Mouse (Mus musculus) embryonic facial prominence, embryonic 15.5 days (tissue): ENCODE results near the gene Tmem138. TPM values are rescaled to one million over a fixed set of nuclear protein-coding genes. Genes with fewer than 3 reads are reported as not detected.
A peak's percentile ranks its signal among the peaks of the same experiment; 100 is the strongest.

ENCODE experiments used
- ATAC-seq: fragments of 200-750 bp; cut with Nextera tagmentation; 2 replicates; pipeline ENCODE4 v1.8.0; 2017; ENCODE audit warnings: low read depth, moderate TSS enrichment; ENCODE audit not compliant: insufficient number of reproducible peaks, low FRiP score, low TSS enrichment
- H3K27ac ChIP-seq: fragments of 300-500 bp; sonication (generic); replicated peaks from 2 replicates; pipeline ENCODE4 v1.5.1; 2015; ENCODE audit warnings: mild to moderate bottlenecking, inconsistent platforms
- H3K27me3 ChIP-seq: fragments of 300-500 bp; sonication (generic); 2 replicates; pipeline ENCODE4 v1.6.1; 2015; ENCODE audit warnings: inconsistent platforms
- H3K36me3 ChIP-seq: fragments of 300-500 bp; sonication (generic); 2 replicates; pipeline ENCODE4 v1.6.1; 2015; ENCODE audit warnings: mild to moderate bottlenecking, inconsistent platforms
- H3K4me1 ChIP-seq: fragments of 300-500 bp; sonication (generic); 2 replicates; pipeline ENCODE4 v1.6.1; 2015; ENCODE audit warnings: inconsistent platforms
- H3K4me2 ChIP-seq: fragments of 300-500 bp; sonication (generic); replicated peaks from 2 replicates; pipeline ENCODE4 v1.6.1; 2015; ENCODE audit warnings: mild to moderate bottlenecking, inconsistent platforms
- H3K4me3 ChIP-seq: fragments of 300-500 bp; sonication (generic); replicated peaks from 2 replicates; pipeline ENCODE4 v1.5.1; 2015; ENCODE audit warnings: mild to moderate bottlenecking, inconsistent platforms
- H3K9ac ChIP-seq: fragments of 300-500 bp; sonication (generic); 2 replicates; pipeline ENCODE4 v1.6.1; 2015; ENCODE audit warnings: inconsistent platforms
- H3K9me3 ChIP-seq: fragments of 300-500 bp; sonication (generic); replicated peaks from 2 replicates; pipeline ENCODE4 v1.6.1; 2016; ENCODE audit warnings: inconsistent platforms
- WGBS: fragments of 180-500 bp; shearing (Covaris S2); methylation state at CpG from one replicate; pipeline ENCODE4 v1.1.7; 2015; 5-methylcytosine and 5-hydroxymethylcytosine counted together
- polyA plus RNA-seq: library from polyadenylated mRNA; unstranded; fragments of >200 nt; fragmentation: Nextera tagmentation; extraction: Ambion mirVana; gene quantifications from 2 replicates; pipeline ENCODE4 v1.2.1, GENCODE M21; 2015

The Tmem138 gene
- polyA plus RNA-seq, 1 experiment from 2014 or later: 46.2 TPM

DNA sequence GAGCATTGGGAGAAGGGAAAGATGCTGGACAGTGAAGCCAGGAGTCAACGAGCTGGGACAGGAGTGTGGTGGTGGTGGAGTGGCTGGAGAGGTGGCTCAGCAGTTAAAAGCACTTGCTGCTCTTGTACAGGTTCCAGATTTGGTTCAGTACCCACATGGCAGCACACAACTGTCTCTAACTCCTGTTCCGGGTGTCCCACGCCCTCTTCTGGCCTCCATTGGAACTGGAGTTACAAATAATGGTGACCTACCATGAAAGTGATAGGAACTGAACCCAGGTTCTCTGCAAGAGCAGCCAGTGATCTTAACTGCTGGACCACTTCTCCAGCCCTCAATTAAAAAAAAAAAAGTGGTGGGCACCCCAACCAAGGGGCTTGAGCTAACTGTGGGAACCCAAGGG is 21.0 kb upstream of the Tmem138 start:
- H3K4me1 ChIP-seq: peaks cover 11% of the 10 kb centered on the region
- peaks cover 36% of the 10 kb centered on the region for H3K36me3 ChIP-seq
- no peak overlapping the region for H3K27ac ChIP-seq
- 27% methylated on average over 3 of the region's 3 CpGs for WGBS
- no peak overlapping the region for H3K4me2 ChIP-seq
- no peaks in the 10 kb centered on the region for H3K27me3 ChIP-seq
- no peak overlapping the region for H3K9ac ChIP-seq
- ATAC-seq: no peak
- H3K9me3 ChIP-seq: no peaks in the 10 kb centered on the region
- H3K4me3 ChIP-seq: no peak overlapping the region

DNA sequence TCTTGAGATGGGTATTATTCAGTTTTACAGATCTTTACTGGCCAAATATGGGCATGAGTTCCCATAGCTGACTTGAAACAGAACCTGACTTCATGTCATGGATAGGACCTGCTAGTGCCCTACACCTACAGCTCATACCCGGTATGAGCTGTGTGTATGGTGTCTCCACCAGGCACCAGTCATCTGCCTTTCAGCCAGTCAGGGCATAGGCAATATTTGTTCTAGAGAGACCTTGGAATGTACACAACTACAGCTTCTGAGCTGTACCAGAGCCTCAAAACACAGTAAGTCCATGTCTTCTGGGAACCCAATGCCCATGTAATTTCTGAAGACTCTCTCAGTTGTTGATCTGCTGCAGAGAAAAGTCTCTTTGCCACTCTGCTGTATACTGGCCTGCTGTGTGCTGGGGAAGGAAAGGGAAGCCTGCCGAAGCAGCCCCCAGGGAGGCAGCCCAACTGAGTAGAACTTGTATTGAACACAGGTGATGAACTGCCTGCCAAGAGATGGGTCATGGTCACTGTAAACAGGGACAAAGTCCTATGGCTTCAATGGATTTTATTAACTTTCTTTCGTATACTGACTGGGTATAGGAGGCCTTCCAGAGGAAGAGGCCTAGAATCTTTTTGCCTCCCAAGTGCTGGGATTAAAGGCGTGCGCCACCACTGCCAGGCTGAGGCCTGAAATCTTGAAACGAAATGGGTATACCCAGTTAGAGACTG is 14.7 kb upstream of the Tmem138 start:
- Histone ChIP-seq H3K9ac (no peak overlapping the region), H3K9me3 (no peaks in the 10 kb centered on the region), H3K27ac (no peak overlapping the region), H3K4me3 (no peak overlapping the region), H3K4me2 (no peak overlapping the region), H3K27me3 (no peaks in the 10 kb centered on the region), H3K36me3 (peaks cover 32% of the 10 kb centered on the region; the same call in 1 of the 2 replicates), H3K4me1 (peaks cover 20% of the 10 kb centered on the region)
- 91% methylated on average over 6 of the region's 6 CpGs for WGBS
- ATAC-seq: no peak

- Histone ChIP-seq H3K9me3 (no peaks in the 10 kb centered on the region), H3K4me2 (no peak overlapping the region), H3K4me3 (no peak overlapping the region), H3K27ac (no peak overlapping the region), H3K27me3 (no peaks in the 10 kb centered on the region), H3K4me1 (peaks cover 20% of the 10 kb centered on the region), H3K9ac (no peak overlapping the region), H3K36me3 (peaks cover 32% of the 10 kb centered on the region; the same call in 1 of the 2 replicates)
- 49% methylated on average over 3 of the region's 3 CpGs for WGBS
- ATAC-seq: peak; percentile 25; the same call in 1 of the 2 replicates
Observed at GRCm38 (mm10) chr19:10590301-10590700, 13.1 kb upstream of the Tmem138 start.

GRCm38 (mm10) chr19:10589127-10589857 is 12.1 kb upstream of the Tmem138 start:
- Histone ChIP-seq H3K4me2 (no peak overlapping the region), H3K4me3 (no peak overlapping the region), H3K36me3 (peaks cover 27% of the 10 kb centered on the region; the same call in 1 of the 2 replicates), H3K27ac (peak overlapping the region; percentile 76), H3K4me1 (peaks cover 20% of the 10 kb centered on the region), H3K9me3 (no peaks in the 10 kb centered on the region), H3K9ac (no peak overlapping the region), H3K27me3 (no peaks in the 10 kb centered on the region)
- WGBS: 28% methylated on average over 5 of the region's 5 CpGs
- ATAC-seq: peak; percentile 78

- no peak overlapping the region for H3K27ac ChIP-seq
- no peak for ATAC-seq
- WGBS: 84% methylated on average over 8 of the region's 8 CpGs
- H3K36me3 ChIP-seq: peaks cover 16% of the 10 kb centered on the region; the same call in 1 of the 2 replicates
- no peak overlapping the region for H3K4me2 ChIP-seq
- H3K9ac ChIP-seq: no peak overlapping the region
- no peak overlapping the region for H3K4me3 ChIP-seq
- H3K27me3 ChIP-seq: no peaks in the 10 kb centered on the region
- H3K4me1 ChIP-seq: peaks cover 20% of the 10 kb centered on the region
- H3K9me3 ChIP-seq: no peaks in the 10 kb centered on the region
Observed at GRCm38 (mm10) chr19:10587231-10587630, 10.1 kb upstream of the Tmem138 start.

DNA sequence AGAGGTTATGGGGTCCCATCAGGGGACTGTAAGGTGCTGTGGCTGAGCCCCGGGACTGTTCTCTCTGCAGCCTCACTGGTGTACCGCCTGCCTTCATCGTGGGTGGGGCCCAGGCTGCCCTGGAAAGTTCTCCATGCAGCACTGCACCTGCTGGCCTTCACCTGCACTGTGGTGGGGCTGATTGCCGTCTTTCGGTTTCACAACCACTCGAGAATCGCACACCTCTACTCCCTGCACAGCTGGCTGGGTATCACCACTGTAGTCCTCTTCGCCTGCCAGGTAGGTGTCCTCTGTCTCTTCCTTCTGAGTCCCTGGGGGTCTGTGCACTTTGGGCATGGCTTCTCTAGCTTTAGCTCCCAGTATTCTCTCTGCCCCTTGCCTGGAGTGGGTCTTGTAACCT is 8.0 kb upstream of the Tmem138 start:
- 88% methylated on average over 8 of the region's 8 CpGs for WGBS
- Histone ChIP-seq H3K4me2 (no peak overlapping the region), H3K4me3 (no peak overlapping the region), H3K9ac (no peak overlapping the region), H3K4me1 (peaks cover 18% of the 10 kb centered on the region), H3K27me3 (no peaks in the 10 kb centered on the region), H3K27ac (no peak overlapping the region), H3K36me3 (0 out of 2 replicates have a peak, but pooled peaks cover 4% of the 10 kb centered on the region), H3K9me3 (no peaks in the 10 kb centered on the region)
- ATAC-seq: no peak

DNA sequence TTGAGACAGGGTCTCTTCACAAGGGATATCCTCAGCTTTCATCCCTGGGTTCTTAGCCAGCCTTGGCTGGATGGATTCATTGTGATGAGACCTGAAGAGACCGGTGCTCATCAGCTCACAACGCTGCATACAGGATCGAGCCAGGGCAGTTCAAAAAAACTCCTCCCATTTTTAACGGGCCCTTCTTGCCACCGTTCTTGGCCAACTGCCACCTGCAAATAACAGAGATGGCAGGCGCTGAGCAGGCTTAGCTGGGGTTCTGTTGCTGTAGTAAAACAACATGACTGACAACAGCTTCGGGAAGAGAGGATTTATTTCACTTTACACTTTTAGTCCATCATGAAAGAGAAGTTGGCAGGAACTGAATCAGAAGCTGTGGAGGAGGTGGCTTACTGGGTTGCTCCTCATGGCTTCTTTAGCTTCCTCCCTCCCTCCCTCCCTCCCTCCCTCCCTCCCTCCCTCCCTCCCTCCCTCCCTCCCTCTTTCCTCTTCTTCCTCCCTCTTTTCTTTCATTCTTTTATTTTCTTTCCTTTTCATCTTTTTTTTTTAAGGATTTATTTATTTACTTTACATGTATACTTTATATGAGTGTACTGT is 6.5 kb upstream of the Tmem138 start:
- 0 out of 2 replicates have a peak, but pooled peaks cover 4% of the 10 kb centered on the region for H3K36me3 ChIP-seq
- WGBS: 76% methylated on average over 7 of the region's 7 CpGs
- no peaks in the 10 kb centered on the region for H3K9me3 ChIP-seq
- H3K4me2 ChIP-seq: no peak overlapping the region
- no peak overlapping the region for H3K4me3 ChIP-seq
- H3K9ac ChIP-seq: no peak overlapping the region
- H3K4me1 ChIP-seq: peaks cover 8% of the 10 kb centered on the region; the same call in 1 of the 2 replicates
- no peaks in the 10 kb centered on the region for H3K27me3 ChIP-seq
- no peak for ATAC-seq
- no peak overlapping the region for H3K27ac ChIP-seq

DNA sequence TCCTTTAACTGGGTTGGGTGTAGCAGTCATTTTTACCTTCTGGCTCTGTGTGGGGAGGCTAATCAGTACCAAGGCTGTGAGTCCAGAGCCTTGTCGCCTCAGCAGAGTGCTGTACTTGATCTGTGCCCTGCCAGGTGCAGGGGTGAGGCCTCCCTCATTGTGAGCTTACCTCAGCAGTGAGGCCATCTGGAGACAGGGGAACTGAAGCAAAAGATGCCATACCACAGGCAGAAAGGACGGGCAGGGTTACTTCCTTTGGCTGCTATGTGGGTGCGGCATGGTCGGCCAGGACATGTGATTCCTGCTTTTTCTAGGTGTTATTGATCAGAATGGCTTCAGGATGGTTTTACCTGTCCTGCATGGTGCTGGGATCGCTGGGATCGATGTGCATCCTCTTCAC is 4.8 kb upstream of the Tmem138 start:
- no peak overlapping the region for H3K27ac ChIP-seq
- WGBS: 85% methylated on average over 6 of the region's 6 CpGs

GRCm38 (mm10) chr19:10580761-10581160 is 3.6 kb upstream of the Tmem138 start:
- Histone ChIP-seq H3K27me3 (no peaks in the 10 kb centered on the region), H3K4me1 (peaks cover 17% of the 10 kb centered on the region), H3K27ac (no peak overlapping the region), H3K9ac (no peak overlapping the region), H3K9me3 (no peaks in the 10 kb centered on the region), H3K36me3 (0 out of 2 replicates have a peak, but pooled peaks cover 4% of the 10 kb centered on the region), H3K4me2 (no peak overlapping the region), H3K4me3 (no peak overlapping the region)
- WGBS: 76% methylated on average over 3 of the region's 3 CpGs
- no peak for ATAC-seq

More for the DNA sequence above, 4.8 kb upstream of the Tmem138 start:
- ATAC-seq: no peak
- Histone ChIP-seq H3K27me3 (no peaks in the 10 kb centered on the region), H3K9ac (no peak overlapping the region), H3K9me3 (no peaks in the 10 kb centered on the region), H3K36me3 (0 out of 2 replicates have a peak, but pooled peaks cover 4% of the 10 kb centered on the region), H3K4me1 (peaks cover 12% of the 10 kb centered on the region), H3K4me3 (no peak overlapping the region), H3K4me2 (no peak overlapping the region)

DNA sequence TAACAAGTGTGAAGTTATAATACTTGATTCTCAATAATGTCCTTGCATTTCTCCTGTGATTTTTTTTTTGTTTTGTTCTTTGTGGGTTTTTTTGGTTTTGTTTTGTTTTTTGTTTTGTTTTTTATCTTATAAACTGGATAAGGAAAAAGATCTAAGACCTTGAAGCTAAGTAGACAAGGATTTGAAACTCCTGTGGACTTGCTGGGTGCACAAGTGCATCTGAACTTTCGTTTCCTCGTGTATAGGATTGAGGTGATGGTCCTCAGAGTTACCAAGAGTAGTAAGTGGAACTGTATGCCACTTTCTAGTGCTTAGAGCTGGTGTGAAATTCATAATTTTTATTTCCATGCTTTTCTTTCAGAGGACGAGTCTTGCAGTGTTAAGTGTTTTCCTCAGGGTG is 2.9 kb upstream of the Tmem138 start:
- Histone ChIP-seq H3K27me3 (no peaks in the 10 kb centered on the region), H3K4me2 (no peak overlapping the region), H3K4me1 (peaks cover 17% of the 10 kb centered on the region), H3K9ac (no peak overlapping the region), H3K9me3 (no peaks in the 10 kb centered on the region), H3K4me3 (no peak overlapping the region), H3K36me3 (0 out of 2 replicates have a peak, but pooled peaks cover 4% of the 10 kb centered on the region), H3K27ac (no peak overlapping the region)
- 79% methylated on average over 3 of the region's 3 CpGs for WGBS
- ATAC-seq: no peak

- Histone ChIP-seq H3K9ac (no peak overlapping the region), H3K4me1 (no peaks in the 10 kb centered on the region), H3K4me3 (no peak overlapping the region), H3K9me3 (no peaks in the 10 kb centered on the region), H3K27ac (no peak overlapping the region), H3K27me3 (no peaks in the 10 kb centered on the region), H3K36me3 (peaks cover 43% of the 10 kb centered on the region), H3K4me2 (no peak overlapping the region)
- 90% methylated on average over 6 of the region's 6 CpGs for WGBS
- no peak for ATAC-seq
Observed at GRCm38 (mm10) chr19:10569627-10570026, 7.5 kb downstream of the Tmem138 start.
